Mouse (Mus musculus): Measurements from ENCODE around the gene Ereg. TPM values are rescaled to one million over a fixed set of nuclear protein-coding genes. Genes with fewer than 3 reads are reported as not detected.

Gene Ereg
- 0.03 TPM in 1 of 2 replicates, not detected in the other for polyA plus RNA-seq (2012; rRNA removed)

DNA sequence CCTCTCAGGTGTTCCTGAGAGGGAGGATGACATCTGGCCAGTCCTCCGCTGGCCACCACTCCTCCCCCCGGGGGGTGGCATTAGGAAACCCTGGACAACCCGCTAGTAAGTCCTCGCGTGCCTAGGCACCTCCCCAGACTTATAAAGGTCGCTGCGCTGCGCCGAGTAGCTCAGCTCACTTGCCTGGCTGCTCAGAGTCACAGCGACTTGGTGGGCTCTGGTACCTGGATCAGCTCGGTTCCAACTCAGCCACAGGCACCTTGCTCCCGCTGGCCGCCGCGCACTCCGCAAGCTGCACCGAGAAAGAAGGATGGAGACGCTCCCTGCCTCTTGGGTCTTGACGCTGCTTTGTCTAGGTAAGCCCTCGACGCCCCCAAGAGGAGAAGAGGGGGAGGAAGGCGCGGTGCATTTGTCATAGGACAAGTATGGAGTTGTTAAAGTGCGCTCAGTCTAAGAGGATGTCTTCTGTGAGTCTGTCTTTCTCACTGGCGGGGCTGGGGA lies at the start of gene Ereg:
Gene Ereg, plus strand, starts transcription at position 173 of the 501 bp plus-strand sequence.
- DNase-seq: no peak
- H3K27ac ChIP-seq (ENCODE audit: insufficient read depth, low read depth, low read length): no peak within 1 kb of the TSS
- H3K27me3 ChIP-seq (replicated peaks; ENCODE audit: control insufficient read depth, insufficient read depth, low read length): no peaks in the 10 kb centered on the region; the same call in 1 of the 2 replicates
- TF ChIP-seq CTCF (conservative IDR thresholded peaks at IDR 0.05; ENCODE audit: insufficient read depth, insufficient read length, low read depth, low read length): no peak
- no peak for TF ChIP-seq POLR2A (IDR thresholded peaks at IDR 0.05; ENCODE audit: low read depth, low read length)
- WGBS: 3% methylated on average over 25 of the region's 25 CpGs
- no peaks in the 10 kb centered on the region for H3K36me3 ChIP-seq (ENCODE audit: control insufficient read depth, insufficient read depth, low read length)
- H3K4me1 ChIP-seq (ENCODE audit: control insufficient read depth, insufficient read depth, low read length): no peaks in the 10 kb centered on the region
- no peak within 1 kb of the TSS for H3K4me3 ChIP-seq (ENCODE audit: insufficient read depth, low read depth, low read length)

DNA sequence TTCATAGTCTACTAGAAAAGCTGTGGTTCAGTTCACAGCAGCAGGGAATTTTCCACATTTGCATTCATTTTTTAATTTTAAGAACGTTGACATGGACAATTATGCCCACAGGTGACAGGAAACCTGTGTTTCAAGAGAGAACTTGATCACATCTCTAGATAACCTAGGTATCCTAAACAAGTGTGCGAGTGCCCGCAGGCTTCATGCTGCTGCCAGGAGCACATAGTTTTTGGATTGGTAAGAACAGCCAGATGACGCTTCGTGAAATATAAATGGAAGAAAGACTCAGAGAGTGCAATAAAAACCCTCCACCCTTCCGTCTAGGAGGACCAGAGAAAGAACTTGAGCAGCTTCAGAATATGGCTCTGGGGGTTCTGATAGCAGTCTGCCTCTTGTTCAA lies 47.3 kb upstream of the Ereg start, which contains the start of gene Epgn:
Gene Epgn, plus strand, starts transcription at position 301 of the 400 bp plus-strand sequence.
- no peaks in the 10 kb centered on the region for H3K27me3 ChIP-seq (replicated peaks; ENCODE audit: control insufficient read depth, insufficient read depth, low read length)
- H3K4me1 ChIP-seq (ENCODE audit: control insufficient read depth, insufficient read depth, low read length): no peaks in the 10 kb centered on the region
- no peaks in the 10 kb centered on the region for H3K36me3 ChIP-seq (ENCODE audit: control insufficient read depth, insufficient read depth, low read length)
- H3K4me3 ChIP-seq (ENCODE audit: insufficient read depth, low read depth, low read length): no peak within 1 kb of the TSS
- no peak for TF ChIP-seq CTCF (conservative IDR thresholded peaks at IDR 0.05; ENCODE audit: insufficient read depth, insufficient read length, low read depth, low read length)
- TF ChIP-seq POLR2A (IDR thresholded peaks at IDR 0.05; ENCODE audit: low read depth, low read length): no peak
- WGBS: 80% methylated on average over 6 of the region's 6 CpGs
- DNase-seq: no peak
- no peak within 1 kb of the TSS for H3K27ac ChIP-seq (ENCODE audit: insufficient read depth, low read depth, low read length)

DNA sequence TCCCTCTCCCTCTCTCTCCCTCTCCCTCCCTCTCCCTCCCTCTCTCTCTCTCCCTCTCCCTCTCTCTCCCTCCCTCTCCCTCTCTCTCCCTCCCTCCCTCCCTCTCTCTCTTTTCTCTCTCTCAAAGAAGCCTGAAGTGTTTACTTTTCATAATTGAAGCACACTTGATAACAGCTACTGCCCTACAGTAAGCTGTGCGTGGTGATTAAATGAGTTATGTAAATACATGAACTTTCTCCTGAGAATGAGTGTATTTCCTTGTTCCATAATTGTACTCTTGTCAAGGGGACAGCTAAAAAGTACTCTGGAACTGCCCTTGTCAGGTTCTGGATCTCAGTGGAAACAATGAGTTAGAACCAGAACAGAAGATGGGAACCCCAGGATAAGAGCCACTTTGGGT lies 46.6 kb upstream of the Ereg start:
- H3K27me3 ChIP-seq (replicated peaks; ENCODE audit: control insufficient read depth, insufficient read depth, low read length): no peaks in the 10 kb centered on the region
- H3K27ac ChIP-seq (ENCODE audit: insufficient read depth, low read depth, low read length): no peak overlapping the region
- H3K36me3 ChIP-seq (ENCODE audit: control insufficient read depth, insufficient read depth, low read length): no peaks in the 10 kb centered on the region
- DNase-seq: no peak
- no peaks in the 10 kb centered on the region for H3K4me1 ChIP-seq (ENCODE audit: control insufficient read depth, insufficient read depth, low read length)
- TF ChIP-seq POLR2A (IDR thresholded peaks at IDR 0.05; ENCODE audit: low read depth, low read length): no peak
- no peak for TF ChIP-seq CTCF (conservative IDR thresholded peaks at IDR 0.05; ENCODE audit: insufficient read depth, insufficient read length, low read depth, low read length)
- 68% methylated on average over 1 of the region's 1 CpGs for WGBS
- H3K4me3 ChIP-seq (ENCODE audit: insufficient read depth, low read depth, low read length): no peak overlapping the region

DNA sequence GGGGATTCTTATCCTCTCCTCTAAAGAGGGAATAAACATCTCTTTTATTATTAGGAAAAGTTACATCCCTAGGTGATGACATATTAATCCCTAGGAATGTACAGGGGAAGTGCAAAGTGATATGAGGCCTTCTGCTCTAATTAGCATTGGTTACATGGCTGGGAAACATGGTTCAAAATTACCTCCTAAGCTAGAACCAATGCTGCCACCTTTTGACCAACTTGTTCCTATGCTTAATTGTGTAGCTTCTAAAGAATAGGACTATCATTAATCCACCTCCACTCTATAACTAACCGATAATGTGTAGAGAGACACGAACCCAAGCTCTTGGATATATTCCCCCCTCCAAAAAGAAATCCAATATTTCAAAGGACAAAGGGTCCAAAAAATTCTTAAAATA lies 43.8 kb upstream of the Ereg start:
- H3K4me1 ChIP-seq (ENCODE audit: control insufficient read depth, insufficient read depth, low read length): no peaks in the 10 kb centered on the region
- H3K27ac ChIP-seq (ENCODE audit: insufficient read depth, low read depth, low read length): no peak overlapping the region
- no peaks in the 10 kb centered on the region for H3K36me3 ChIP-seq (ENCODE audit: control insufficient read depth, insufficient read depth, low read length)
- 86% methylated on average over 2 of the region's 2 CpGs for WGBS
- no peaks in the 10 kb centered on the region for H3K27me3 ChIP-seq (replicated peaks; ENCODE audit: control insufficient read depth, insufficient read depth, low read length)
- DNase-seq: peak; percentile 7
- no peak for TF ChIP-seq POLR2A (IDR thresholded peaks at IDR 0.05; ENCODE audit: low read depth, low read length)
- H3K4me3 ChIP-seq (ENCODE audit: insufficient read depth, low read depth, low read length): no peak overlapping the region

DNA sequence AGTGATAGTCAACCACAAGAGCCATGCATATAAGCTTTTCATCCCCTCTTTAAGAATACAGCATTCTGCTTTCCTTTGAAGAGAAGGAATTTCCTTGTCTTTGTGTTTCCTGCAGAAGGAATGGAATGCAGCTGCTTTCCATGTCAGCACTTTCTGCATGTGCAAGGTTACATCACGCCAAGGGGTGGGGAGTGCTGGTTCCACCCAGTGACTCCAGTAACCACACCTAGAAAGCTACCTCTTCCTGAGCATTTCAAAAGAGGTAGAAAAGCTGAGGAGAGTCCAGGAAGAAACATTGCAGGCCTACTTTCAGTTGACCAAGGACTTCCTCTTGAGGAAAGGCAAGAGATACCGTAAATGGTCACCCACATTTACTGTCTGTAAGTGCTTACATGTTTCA lies 39.1 kb upstream of the Ereg start:
- Histone ChIP-seq H3K36me3 (ENCODE audit: control insufficient read depth, insufficient read depth, low read length) (no peaks in the 10 kb centered on the region), H3K27ac (ENCODE audit: insufficient read depth, low read depth, low read length) (no peak overlapping the region), H3K4me1 (ENCODE audit: control insufficient read depth, insufficient read depth, low read length) (no peaks in the 10 kb centered on the region), H3K27me3 (replicated peaks; ENCODE audit: control insufficient read depth, insufficient read depth, low read length) (no peaks in the 10 kb centered on the region), H3K4me3 (ENCODE audit: insufficient read depth, low read depth, low read length) (no peak overlapping the region)
- no peak for DNase-seq
- WGBS: 49% methylated on average over 2 of the region's 2 CpGs
- TF ChIP-seq CTCF (conservative IDR thresholded peaks at IDR 0.05; ENCODE audit: insufficient read depth, insufficient read length, low read depth, low read length): no peak
- no peak for TF ChIP-seq POLR2A (IDR thresholded peaks at IDR 0.05; ENCODE audit: low read depth, low read length)

DNA sequence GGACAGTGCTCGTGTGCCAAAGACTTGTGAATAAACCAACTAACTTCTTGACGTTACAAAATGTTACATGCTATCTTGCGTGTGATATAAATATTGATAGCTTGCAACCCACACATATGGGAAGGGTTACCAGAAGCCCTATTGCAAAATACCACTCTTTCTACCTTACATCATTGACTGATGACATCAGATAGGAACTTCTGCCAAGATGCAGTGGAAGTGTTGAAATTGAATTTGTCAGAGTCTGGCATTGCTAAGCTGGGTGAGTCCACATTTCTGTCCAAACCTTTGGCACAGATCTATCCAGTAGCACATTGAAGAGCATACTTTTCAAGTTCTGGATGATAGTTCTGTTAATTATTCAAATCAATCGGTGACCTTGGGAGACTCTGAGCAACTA lies 37.8 kb upstream of the Ereg start:
- TF ChIP-seq POLR2A (IDR thresholded peaks at IDR 0.05; ENCODE audit: low read depth, low read length) (no peak), CTCF (conservative IDR thresholded peaks at IDR 0.05; ENCODE audit: insufficient read depth, insufficient read length, low read depth, low read length) (no peak)
- 89% methylated on average over 4 of the region's 4 CpGs for WGBS
- Histone ChIP-seq H3K4me1 (ENCODE audit: control insufficient read depth, insufficient read depth, low read length) (no peaks in the 10 kb centered on the region), H3K36me3 (ENCODE audit: control insufficient read depth, insufficient read depth, low read length) (no peaks in the 10 kb centered on the region), H3K4me3 (ENCODE audit: insufficient read depth, low read depth, low read length) (no peak overlapping the region), H3K27ac (ENCODE audit: insufficient read depth, low read depth, low read length) (no peak overlapping the region), H3K27me3 (replicated peaks; ENCODE audit: control insufficient read depth, insufficient read depth, low read length) (no peaks in the 10 kb centered on the region)
- peak; percentile 5 for DNase-seq

DNA sequence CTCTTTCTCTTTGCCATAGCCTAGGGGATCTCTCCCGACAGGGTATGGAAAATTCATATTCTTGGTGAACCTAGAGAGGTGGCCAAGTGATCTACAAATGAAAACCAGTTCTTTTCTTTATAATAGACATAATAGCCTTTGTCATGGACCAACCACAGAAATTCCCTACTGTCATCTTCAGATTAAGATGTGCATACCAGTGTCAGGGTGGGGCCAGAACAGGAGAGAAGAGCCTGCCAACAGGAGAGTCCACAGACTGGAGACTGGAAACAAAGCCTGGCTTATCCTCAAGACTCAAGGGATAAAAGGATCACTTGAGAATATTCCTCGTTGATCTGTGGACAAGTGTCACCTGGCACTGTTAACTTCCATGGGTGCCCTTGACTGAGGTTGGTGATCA lies 36.7 kb upstream of the Ereg start:
- no peak for DNase-seq
- no peak overlapping the region for H3K4me3 ChIP-seq (ENCODE audit: insufficient read depth, low read depth, low read length)
- no peaks in the 10 kb centered on the region for H3K4me1 ChIP-seq (ENCODE audit: control insufficient read depth, insufficient read depth, low read length)
- H3K36me3 ChIP-seq (ENCODE audit: control insufficient read depth, insufficient read depth, low read length): no peaks in the 10 kb centered on the region
- no peaks in the 10 kb centered on the region for H3K27me3 ChIP-seq (replicated peaks; ENCODE audit: control insufficient read depth, insufficient read depth, low read length)
- no peak overlapping the region for H3K27ac ChIP-seq (ENCODE audit: insufficient read depth, low read depth, low read length)
- TF ChIP-seq CTCF (conservative IDR thresholded peaks at IDR 0.05; ENCODE audit: insufficient read depth, insufficient read length, low read depth, low read length): no peak
- TF ChIP-seq POLR2A (IDR thresholded peaks at IDR 0.05; ENCODE audit: low read depth, low read length): no peak
- 71% methylated on average over 2 of the region's 2 CpGs for WGBS
